Mouse (Mus musculus) layer of hippocampus, adult 11-12 months (tissue): ENCODE measurements around the gene Sgpp2.
A peak's percentile ranks its signal among the peaks of the same experiment; 100 is the strongest.

Experiments used
- DNase-seq: peaks from one replicate; pipeline ENCODE4 v3.0.0; 2022; ENCODE audit warnings: low spot score

The Sgpp2 gene

GRCm38 (mm10) chr1:78401413-78401812 is 91.3 kb downstream of the Sgpp2 start:
- DNase-seq: no peak

GRCm38 (mm10) chr1:78409396-78409795 is 99.3 kb downstream of the Sgpp2 start:
- DNase-seq: no peak

- DNase-seq: no peak
Observed at GRCm38 (mm10) chr1:78412668-78413067, 102.5 kb downstream of the Sgpp2 start.

GRCm38 (mm10) chr1:78414421-78414820 is 104.3 kb downstream of the Sgpp2 start:
- DNase-seq: no peak

- no peak for DNase-seq
Observed at GRCm38 (mm10) chr1:78417154-78417911, 107.2 kb downstream of the Sgpp2 start.

- DNase-seq: peak; percentile 70
Observed at GRCm38 (mm10) chr1:78419593-78419992, 109.4 kb downstream of the Sgpp2 start.

- DNase-seq: no peak
Observed at GRCm38 (mm10) chr1:78420271-78420670, 110.1 kb downstream of the Sgpp2 start.

- DNase-seq: no peak
Observed at GRCm38 (mm10) chr1:78421749-78422148, 111.6 kb downstream of the Sgpp2 start.

GRCm38 (mm10) chr1:78422576-78422975 is 112.4 kb downstream of the Sgpp2 start:
- no peak for DNase-seq

GRCm38 (mm10) chr1:78424848-78425247 is 114.7 kb downstream of the Sgpp2 start:
- DNase-seq: no peak

- no peak for DNase-seq
Observed at GRCm38 (mm10) chr1:78425309-78425708, 115.2 kb downstream of the Sgpp2 start.

GRCm38 (mm10) chr1:78425793-78426700 is 115.9 kb downstream of the Sgpp2 start:
- DNase-seq: peak; percentile 14

- DNase-seq: no peak
Observed at GRCm38 (mm10) chr1:78426841-78427240, 116.7 kb downstream of the Sgpp2 start.

GRCm38 (mm10) chr1:78428851-78429250 is 118.7 kb downstream of the Sgpp2 start:
- no peak for DNase-seq

GRCm38 (mm10) chr1:78433472-78433871 is 123.3 kb downstream of the Sgpp2 start:
- DNase-seq: no peak

GRCm38 (mm10) chr1:78435967-78436366 is 125.8 kb downstream of the Sgpp2 start:
- DNase-seq: no peak

- DNase-seq: no peak
Observed at GRCm38 (mm10) chr1:78436445-78436844, 126.3 kb downstream of the Sgpp2 start.

GRCm38 (mm10) chr1:78437150-78437549 is 127.0 kb downstream of the Sgpp2 start:
- DNase-seq: no peak

GRCm38 (mm10) chr1:78440716-78441115 is 130.6 kb downstream of the Sgpp2 start:
- no peak for DNase-seq

- no peak for DNase-seq
Observed at GRCm38 (mm10) chr1:78443056-78443455, 132.9 kb downstream of the Sgpp2 start.

- DNase-seq: no peak
Observed at GRCm38 (mm10) chr1:78446232-78446631, 136.1 kb downstream of the Sgpp2 start.

- DNase-seq: no peak
Observed at GRCm38 (mm10) chr1:78446742-78447141, 136.6 kb downstream of the Sgpp2 start.

GRCm38 (mm10) chr1:78448091-78448490 is 137.9 kb downstream of the Sgpp2 start:
- no peak for DNase-seq
